Mouse (Mus musculus) forebrain, embryonic 12.5 days (tissue): Measurements from ENCODE around the gene Pald1. TPM values are rescaled to one million over a fixed set of nuclear protein-coding genes. Genes with fewer than 3 reads are reported as not detected.

Experiments
- ATAC-seq: fragments of 200-750 bp; cut with Nextera tagmentation; 2 replicates; pipeline ENCODE4 v1.8.0; 2017; ENCODE audit warnings: moderate TSS enrichment; ENCODE audit not compliant: low FRiP score
- H3K27ac ChIP-seq: fragments of 300-500 bp; sonication (generic); 2 replicates; pipeline ENCODE4 v1.5.1; 2016; ENCODE audit warnings: mild to moderate bottlenecking
- H3K27me3 ChIP-seq: fragments of 300-500 bp; sonication (generic); 2 replicates; pipeline ENCODE4 v1.6.1; 2016; ENCODE audit warnings: mild to moderate bottlenecking
- H3K36me3 ChIP-seq: fragments of 300-500 bp; sonication (generic); replicated peaks from 2 replicates; pipeline ENCODE4 v1.6.1; 2016; ENCODE audit warnings: mild to moderate bottlenecking
- H3K4me1 ChIP-seq: fragments of 300-500 bp; sonication (generic); 2 replicates; pipeline ENCODE4 v1.6.1; 2016
- H3K4me2 ChIP-seq: fragments of 300-500 bp; sonication (generic); 2 replicates; pipeline ENCODE4 v1.6.1; 2016; ENCODE audit warnings: mild to moderate bottlenecking, moderate library complexity
- H3K4me3 ChIP-seq: fragments of 300-500 bp; sonication (generic); replicated peaks from 2 replicates; pipeline ENCODE4 v1.5.1; 2016; ENCODE audit warnings: mild to moderate bottlenecking
- H3K9ac ChIP-seq: fragments of 300-500 bp; sonication (generic); 2 replicates; pipeline ENCODE4 v1.6.1; 2016; ENCODE audit warnings: mild to moderate bottlenecking
- H3K9me3 ChIP-seq: fragments of 300-500 bp; sonication (generic); 2 replicates; pipeline ENCODE4 v1.6.1; 2016
- WGBS: fragments of 180-500 bp; shearing (Covaris S2); methylation state at CpG from one replicate; pipeline ENCODE4 v1.1.7; 2016; 5-methylcytosine and 5-hydroxymethylcytosine counted together
- polyA plus RNA-seq: library from polyadenylated mRNA; unstranded; fragments of >200 nt; fragmentation: Nextera tagmentation; extraction: Ambion mirVana; gene quantifications from 2 replicates; pipeline ENCODE4 v1.2.1, GENCODE M21; 2016

The Pald1 gene
- polyA plus RNA-seq, 1 experiment from 2014 or later = 20.7 TPM

- Histone ChIP-seq H3K9ac (peak overlapping the region; percentile 49; the same call in 1 of the 2 replicates), H3K27ac (no peak overlapping the region), H3K36me3 (no peaks in the 10 kb centered on the region), H3K4me2 (peak overlapping the region; percentile 86), H3K9me3 (no peaks in the 10 kb centered on the region), H3K27me3 (peaks cover 61% of the 10 kb centered on the region), H3K4me1 (peaks cover 15% of the 10 kb centered on the region), H3K4me3 (peak overlapping the region; percentile 45)
- 0 out of 2 replicates have a peak, but pooled peaks have one; percentile 36 for ATAC-seq
- 4% methylated on average over 50 of the region's 50 CpGs for WGBS
These were observed 35.0 kb upstream of the Pald1 start for GRCm38 (mm10) chr10:61418131-61418900.

GRCm38 (mm10) chr10:61417672-61418071, 34.3 kb upstream of the Pald1 start, which contains the start of gene Nodal:
Gene Nodal (plus strand): TSS chr10:61417972.
- peaks cover 15% of the 10 kb centered on the region for H3K4me1 ChIP-seq
- H3K9me3 ChIP-seq = no peaks in the 10 kb centered on the region
- H3K9ac ChIP-seq = peak within 1 kb of the TSS; percentile 49; the same call in 1 of the 2 replicates
- H3K27me3 ChIP-seq = peaks cover 58% of the 10 kb centered on the region
- peak within 1 kb of the TSS; percentile 86 for H3K4me2 ChIP-seq
- no peaks in the 10 kb centered on the region for H3K36me3 ChIP-seq
- H3K4me3 ChIP-seq = peak within 1 kb of the TSS; percentile 45
- WGBS = 32% methylated on average over 10 of the region's 10 CpGs
- ATAC-seq = 0 out of 2 replicates have a peak, but pooled peaks have one; percentile 14
- no peak within 1 kb of the TSS for H3K27ac ChIP-seq

- WGBS = 47% methylated on average over 2 of the region's 2 CpGs
- Histone ChIP-seq H3K27ac (no peak overlapping the region), H3K36me3 (no peaks in the 10 kb centered on the region), H3K9me3 (no peaks in the 10 kb centered on the region), H3K4me2 (no peak overlapping the region), H3K9ac (no peak overlapping the region), H3K4me3 (no peak overlapping the region), H3K27me3 (peaks cover 58% of the 10 kb centered on the region), H3K4me1 (peaks cover 15% of the 10 kb centered on the region)
- no peak for ATAC-seq
These were observed 33.7 kb upstream of the Pald1 start for GRCm38 (mm10) chr10:61417046-61417445.

GRCm38 (mm10) chr10:61416561-61416960, 33.2 kb upstream of the Pald1 start:
- H3K4me1 ChIP-seq = peaks cover 15% of the 10 kb centered on the region
- no peaks in the 10 kb centered on the region for H3K9me3 ChIP-seq
- no peak overlapping the region for H3K27ac ChIP-seq
- WGBS = 34% methylated on average over 7 of the region's 7 CpGs
- no peak overlapping the region for H3K4me2 ChIP-seq
- H3K4me3 ChIP-seq = no peak overlapping the region
- H3K27me3 ChIP-seq = peaks cover 58% of the 10 kb centered on the region
- no peaks in the 10 kb centered on the region for H3K36me3 ChIP-seq
- no peak for ATAC-seq
- no peak overlapping the region for H3K9ac ChIP-seq

- Histone ChIP-seq H3K27me3 (peaks cover 53% of the 10 kb centered on the region), H3K9ac (no peak overlapping the region), H3K4me3 (no peak overlapping the region), H3K9me3 (no peaks in the 10 kb centered on the region), H3K36me3 (no peaks in the 10 kb centered on the region), H3K4me2 (no peak overlapping the region), H3K4me1 (peaks cover 15% of the 10 kb centered on the region), H3K27ac (no peak overlapping the region)
- no peak for ATAC-seq
- 21% methylated on average over 8 of the region's 8 CpGs for WGBS
These were observed 32.6 kb upstream of the Pald1 start for GRCm38 (mm10) chr10:61415890-61416289.

GRCm38 (mm10) chr10:61415240-61415639, 31.9 kb upstream of the Pald1 start:
- H3K4me3 ChIP-seq = no peak overlapping the region
- no peak overlapping the region for H3K27ac ChIP-seq
- H3K9ac ChIP-seq = no peak overlapping the region
- H3K4me2 ChIP-seq = no peak overlapping the region
- peaks cover 47% of the 10 kb centered on the region for H3K27me3 ChIP-seq
- ATAC-seq = no peak
- 81% methylated on average over 3 of the region's 3 CpGs for WGBS
- peaks cover 16% of the 10 kb centered on the region for H3K4me1 ChIP-seq
- H3K36me3 ChIP-seq = no peaks in the 10 kb centered on the region
- H3K9me3 ChIP-seq = no peaks in the 10 kb centered on the region

GRCm38 (mm10) chr10:61412910-61413625, 29.7 kb upstream of the Pald1 start:
- H3K4me2 ChIP-seq = no peak overlapping the region
- H3K36me3 ChIP-seq = no peaks in the 10 kb centered on the region
- 62% methylated on average over 21 of the region's 21 CpGs for WGBS
- peaks cover 12% of the 10 kb centered on the region for H3K4me1 ChIP-seq
- H3K27ac ChIP-seq = no peak overlapping the region
- no peaks in the 10 kb centered on the region for H3K9me3 ChIP-seq
- no peak overlapping the region for H3K9ac ChIP-seq
- no peak for ATAC-seq
- H3K4me3 ChIP-seq = no peak overlapping the region
- H3K27me3 ChIP-seq = peaks cover 25% of the 10 kb centered on the region

GRCm38 (mm10) chr10:61410193-61410592, 26.9 kb upstream of the Pald1 start:
- 27% methylated on average over 9 of the region's 9 CpGs for WGBS
- Histone ChIP-seq H3K36me3 (no peaks in the 10 kb centered on the region), H3K9me3 (no peaks in the 10 kb centered on the region), H3K9ac (no peak overlapping the region), H3K4me1 (peaks cover 10% of the 10 kb centered on the region), H3K4me2 (no peak overlapping the region), H3K27me3 (peaks cover 11% of the 10 kb centered on the region; the same call in 1 of the 2 replicates), H3K4me3 (no peak overlapping the region), H3K27ac (no peak overlapping the region)
- no peak for ATAC-seq

- peaks cover 10% of the 10 kb centered on the region for H3K4me1 ChIP-seq
- H3K9ac ChIP-seq = no peak overlapping the region
- peaks cover 11% of the 10 kb centered on the region; the same call in 1 of the 2 replicates for H3K27me3 ChIP-seq
- no peak overlapping the region for H3K4me3 ChIP-seq
- WGBS = 9% methylated on average over 4 of the region's 4 CpGs
- H3K4me2 ChIP-seq = no peak overlapping the region
- no peaks in the 10 kb centered on the region for H3K9me3 ChIP-seq
- no peaks in the 10 kb centered on the region for H3K36me3 ChIP-seq
- ATAC-seq = no peak
- H3K27ac ChIP-seq = no peak overlapping the region
These were observed 26.4 kb upstream of the Pald1 start for GRCm38 (mm10) chr10:61409776-61410175.

GRCm38 (mm10) chr10:61405958-61406357, 22.6 kb upstream of the Pald1 start:
- ATAC-seq = no peak
- Histone ChIP-seq H3K9ac (no peak overlapping the region), H3K36me3 (no peaks in the 10 kb centered on the region), H3K9me3 (no peaks in the 10 kb centered on the region), H3K4me2 (no peak overlapping the region), H3K27ac (no peak overlapping the region), H3K4me1 (peaks cover 10% of the 10 kb centered on the region), H3K4me3 (no peak overlapping the region), H3K27me3 (peaks cover 11% of the 10 kb centered on the region; the same call in 1 of the 2 replicates)
- 5% methylated on average over 10 of the region's 10 CpGs for WGBS

GRCm38 (mm10) chr10:61402911-61403310, 19.6 kb upstream of the Pald1 start:
- Histone ChIP-seq H3K9ac (no peak overlapping the region), H3K4me2 (no peak overlapping the region), H3K4me1 (no peaks in the 10 kb centered on the region), H3K4me3 (no peak overlapping the region), H3K27ac (no peak overlapping the region), H3K36me3 (no peaks in the 10 kb centered on the region), H3K27me3 (peaks cover 11% of the 10 kb centered on the region; the same call in 1 of the 2 replicates), H3K9me3 (no peaks in the 10 kb centered on the region)
- 89% methylated on average over 2 of the region's 2 CpGs for WGBS
- no peak for ATAC-seq

GRCm38 (mm10) chr10:61402480-61402879, 19.1 kb upstream of the Pald1 start:
- 72% methylated on average over 5 of the region's 5 CpGs for WGBS
- Histone ChIP-seq H3K4me1 (no peaks in the 10 kb centered on the region), H3K27ac (no peak overlapping the region), H3K27me3 (peaks cover 9% of the 10 kb centered on the region; the same call in 1 of the 2 replicates), H3K4me2 (no peak overlapping the region), H3K36me3 (no peaks in the 10 kb centered on the region), H3K9me3 (no peaks in the 10 kb centered on the region), H3K9ac (no peak overlapping the region), H3K4me3 (no peak overlapping the region)
- ATAC-seq = no peak
